ENCODE assay signal across 1 mouse cellular context in the genomic region with DNA sequence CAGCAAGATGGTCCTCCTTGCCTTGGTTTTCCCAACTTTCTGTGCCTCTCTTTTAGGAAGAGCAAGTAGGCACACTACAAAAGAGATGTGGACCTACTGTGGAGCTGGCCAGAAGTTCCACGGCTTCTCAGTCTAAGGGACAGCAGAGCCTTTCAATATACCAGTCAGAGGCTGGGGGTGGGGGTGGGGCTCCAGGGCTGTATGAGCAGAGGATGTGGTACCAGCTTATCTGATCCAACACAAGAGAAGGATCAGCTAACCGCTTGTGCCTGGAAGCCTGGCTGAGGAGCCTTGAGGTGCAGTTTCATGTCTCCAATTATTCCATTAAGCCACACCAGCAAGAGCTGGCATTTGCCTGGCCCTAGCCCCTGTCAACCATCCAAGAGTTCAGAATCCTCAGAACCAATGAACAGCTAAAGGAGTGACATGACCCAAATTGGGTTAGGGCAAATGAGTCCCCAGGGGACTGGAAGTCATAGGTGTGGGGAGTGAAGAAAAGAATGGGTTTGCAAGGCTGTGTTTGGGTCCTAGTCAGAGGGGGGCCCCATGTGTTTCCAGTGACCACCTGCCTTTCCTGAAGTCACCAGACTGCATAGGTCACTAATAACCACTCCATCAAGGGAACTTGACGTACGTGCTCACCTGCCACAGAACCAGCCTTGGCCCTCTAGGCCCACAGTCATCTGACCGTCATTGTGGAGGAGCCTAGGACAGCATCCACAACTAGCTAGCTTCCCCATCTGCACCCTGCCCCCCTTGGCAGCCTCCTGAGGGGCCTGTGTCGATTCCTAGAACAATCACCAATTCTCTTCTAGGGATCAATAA.
TF ChIP-seq lines count a peak whose summit lies in the region.

No protein-coding gene starts in this region.

TF ChIP-seq in MEL, 35 proteins besides CTCF, POLR2A, EP300 and RAD21:
- 0 out of 2 replicates have a peak, but pooled peaks have one; percentile 7 for TF ChIP-seq ELF1 (IDR thresholded peaks at IDR 0.05; ENCODE audit: low read depth, low read length)
- 0 out of 2 replicates have a peak, but pooled peaks have one; percentile 14 for TF ChIP-seq MYB (IDR thresholded peaks at IDR 0.05; ENCODE audit: low read depth, low read length)
- TF ChIP-seq ZKSCAN1 (IDR thresholded peaks at IDR 0.05; ENCODE audit: low read depth, low read length), result 0 out of 2 replicates have a peak, but pooled peaks have one; percentile 10
- TF ChIP-seq JUND (IDR thresholded peaks at IDR 0.05; ENCODE audit: low read depth, low read length), result no peak
- TF ChIP-seq HCFC1 (IDR thresholded peaks at IDR 0.05; ENCODE audit: low read depth, low read length), result 0 out of 2 replicates have a peak, but pooled peaks have one; percentile 37
- peak; percentile 51; the same call in 1 of the 2 replicates for TF ChIP-seq BHLHE40 (IDR thresholded peaks at IDR 0.05; ENCODE audit: borderline replicate concordance, low read depth, low read length)
- TF ChIP-seq POLR2AphosphoS5 (IDR thresholded peaks at IDR 0.05; ENCODE audit: borderline replicate concordance, low read depth, low read length), result no peak
- peak; percentile 33; the same call in 1 of the 2 replicates for TF ChIP-seq ETS1 (IDR thresholded peaks at IDR 0.05; ENCODE audit: low read depth, low read length)
- TF ChIP-seq ZNF384 (IDR thresholded peaks at IDR 0.05; ENCODE audit: low read depth, low read length), result no peak
- peak; percentile 82 for TF ChIP-seq GATA1 (IDR thresholded peaks at IDR 0.05; ENCODE audit: low read depth, low read length)
- TF ChIP-seq MXI1 (IDR thresholded peaks at IDR 0.05; ENCODE audit: low read depth, low read length), result no peak; the same call in 1 of the 2 replicates
- 0 out of 2 replicates have a peak, but pooled peaks have one; percentile 25 for TF ChIP-seq MAZ (IDR thresholded peaks at IDR 0.05; ENCODE audit: low read depth, low read length)
- 0 out of 2 replicates have a peak, but pooled peaks have one; percentile 27 for TF ChIP-seq SIN3A (IDR thresholded peaks at IDR 0.05; ENCODE audit: low read length)
- peak; percentile 19; the same call in 1 of the 2 replicates for TF ChIP-seq RCOR1 (IDR thresholded peaks at IDR 0.05; ENCODE audit: low read depth, low read length)
- peak; percentile 69 for TF ChIP-seq CHD2 (IDR thresholded peaks at IDR 0.05; ENCODE audit: low read length)
- peak; percentile 58 for TF ChIP-seq TCF12 (IDR thresholded peaks at IDR 0.05; ENCODE audit: low read depth, low read length)
- TF ChIP-seq KAT2A (conservative IDR thresholded peaks at IDR 0.05; ENCODE audit: low read depth, low read length), result no peak
